Mouse (Mus musculus) stomach, embryonic 14.5 days (tissue): ENCODE measurements around the gene Cnp. TPM values are rescaled to one million over a fixed set of nuclear protein-coding genes. Genes with fewer than 3 reads are reported as not detected.

Source experiments
- ATAC-seq: fragments of 200-750 bp; cut with Nextera tagmentation; 2 replicates; pipeline ENCODE4 v1.8.0; 2017; ENCODE audit warnings: low read depth, moderate TSS enrichment; ENCODE audit not compliant: insufficient number of reproducible peaks, insufficient read depth, low FRiP score
- H3K27ac ChIP-seq: fragments of 300-500 bp; sonication (generic); 2 replicates; pipeline ENCODE4 v1.5.1; 2014; ENCODE audit warnings: mild to moderate bottlenecking, low read length, moderate library complexity, mixed read lengths
- H3K27me3 ChIP-seq: fragments of 300-500 bp; sonication (generic); 2 replicates; pipeline ENCODE4 v1.6.1; 2014; ENCODE audit warnings: low read length, control low read depth, mixed read lengths; ENCODE audit not compliant: control insufficient read depth, insufficient read depth
- H3K36me3 ChIP-seq: fragments of 300-500 bp; sonication (generic); 2 replicates; pipeline ENCODE4 v1.6.1; 2014; ENCODE audit warnings: mild to moderate bottlenecking, control low read depth, low read length, moderate library complexity, mixed read lengths; ENCODE audit not compliant: control insufficient read depth, insufficient read depth
- H3K4me1 ChIP-seq: fragments of 300-500 bp; sonication (generic); 2 replicates; pipeline ENCODE4 v1.6.1; 2014; ENCODE audit warnings: low read length, control low read depth, mixed read lengths; ENCODE audit not compliant: control insufficient read depth, insufficient read depth
- H3K4me2 ChIP-seq: fragments of 300-500 bp; sonication (generic); replicated peaks from 2 replicates; pipeline ENCODE4 v1.6.1; 2014; ENCODE audit warnings: low read depth, low read length, control low read depth
- H3K4me3 ChIP-seq: fragments of 300-500 bp; sonication (generic); 2 replicates; pipeline ENCODE4 v1.5.1; 2014; ENCODE audit warnings: low read depth, low read length, control low read depth
- H3K9ac ChIP-seq: fragments of 300-500 bp; sonication (generic); replicated peaks from 2 replicates; pipeline ENCODE4 v1.6.1; 2014; ENCODE audit warnings: low read depth, mild to moderate bottlenecking, control low read depth, low read length, moderate library complexity, mixed read lengths
- H3K9me3 ChIP-seq: fragments of 300-500 bp; sonication (generic); 2 replicates; pipeline ENCODE4 v1.6.1; 2016; ENCODE audit warnings: low read depth, low read length, control low read depth; ENCODE audit not compliant: control insufficient read depth
- WGBS: fragments of 180-500 bp; shearing (Covaris S2); extraction: QIAGEN DNeasy Blood & Tissue Kit; methylation state at CpG from one replicate; pipeline ENCODE4 v1.1.7; 2014; 5-methylcytosine and 5-hydroxymethylcytosine counted together
- polyA plus RNA-seq: library from polyadenylated mRNA; unstranded; fragments of >200 nt; fragmentation: Nextera tagmentation; extraction: Ambion mirVana; gene quantifications from 2 replicates; pipeline ENCODE4 v1.2.1, GENCODE M21; 2014

Cnp gene
- polyA plus RNA-seq, 1 experiment from 2014 or later = 35.9 TPM

- peaks cover 40% of the 10 kb centered on the region for H3K36me3 ChIP-seq
- no peak overlapping the region for H3K9ac ChIP-seq
These were observed 28.5 kb downstream of the Cnp start for GRCm38 (mm10) chr11:100603155-100603554.

GRCm38 (mm10) chr11:100603813-100604212 is 29.1 kb downstream of the Cnp start:
- Histone ChIP-seq H3K27me3 (no peaks in the 10 kb centered on the region), H3K9ac (no peak overlapping the region), H3K4me3 (no peak overlapping the region), H3K27ac (no peak overlapping the region), H3K36me3 (peaks cover 34% of the 10 kb centered on the region), H3K4me2 (no peak overlapping the region), H3K4me1 (peaks cover 3% of the 10 kb centered on the region; the same call in 1 of the 2 replicates), H3K9me3 (no peaks in the 10 kb centered on the region)
- ATAC-seq = no peak
- 81% methylated on average over 8 of the region's 8 CpGs for WGBS

More at GRCm38 (mm10) chr11:100603155-100603554, 28.5 kb downstream of the Cnp start:
- 89% methylated on average over 9 of the region's 9 CpGs for WGBS
- Histone ChIP-seq H3K27me3 (no peaks in the 10 kb centered on the region), H3K4me1 (peaks cover 3% of the 10 kb centered on the region; the same call in 1 of the 2 replicates), H3K4me3 (no peak overlapping the region), H3K9me3 (no peaks in the 10 kb centered on the region), H3K27ac (no peak overlapping the region), H3K4me2 (no peak overlapping the region)
- no peak for ATAC-seq

GRCm38 (mm10) chr11:100604321-100605005 is 29.8 kb downstream of the Cnp start:
- H3K36me3 ChIP-seq = peaks cover 27% of the 10 kb centered on the region
- H3K9me3 ChIP-seq = no peaks in the 10 kb centered on the region
- no peaks in the 10 kb centered on the region for H3K27me3 ChIP-seq
- H3K4me2 ChIP-seq = no peak overlapping the region
- H3K4me3 ChIP-seq = no peak overlapping the region
- H3K4me1 ChIP-seq = peaks cover 3% of the 10 kb centered on the region; the same call in 1 of the 2 replicates
- H3K27ac ChIP-seq = no peak overlapping the region
- 74% methylated on average over 4 of the region's 4 CpGs for WGBS
- no peak for ATAC-seq
- no peak overlapping the region for H3K9ac ChIP-seq

GRCm38 (mm10) chr11:100605451-100605850 is 30.7 kb downstream of the Cnp start:
- H3K4me2 ChIP-seq = no peak overlapping the region
- no peak overlapping the region for H3K9ac ChIP-seq
- no peak for ATAC-seq
- no peak overlapping the region for H3K4me3 ChIP-seq
- H3K27ac ChIP-seq = no peak overlapping the region
- H3K36me3 ChIP-seq = peaks cover 17% of the 10 kb centered on the region
- 89% methylated on average over 10 of the region's 10 CpGs for WGBS
- H3K4me1 ChIP-seq = peaks cover 3% of the 10 kb centered on the region; the same call in 1 of the 2 replicates
- H3K27me3 ChIP-seq = no peaks in the 10 kb centered on the region
- H3K9me3 ChIP-seq = no peaks in the 10 kb centered on the region

GRCm38 (mm10) chr11:100607121-100607520 is 32.4 kb downstream of the Cnp start:
- no peak overlapping the region for H3K9ac ChIP-seq
- no peaks in the 10 kb centered on the region for H3K9me3 ChIP-seq
- ATAC-seq = no peak
- H3K36me3 ChIP-seq = peaks cover 4% of the 10 kb centered on the region; the same call in 1 of the 2 replicates
- H3K4me1 ChIP-seq = peaks cover 3% of the 10 kb centered on the region; the same call in 1 of the 2 replicates
- H3K4me3 ChIP-seq = no peak overlapping the region
- no peaks in the 10 kb centered on the region for H3K27me3 ChIP-seq
- H3K4me2 ChIP-seq = no peak overlapping the region
- 86% methylated on average over 6 of the region's 6 CpGs for WGBS
- no peak overlapping the region for H3K27ac ChIP-seq

GRCm38 (mm10) chr11:100608796-100609195 is 34.1 kb downstream of the Cnp start:
- peaks cover 3% of the 10 kb centered on the region; the same call in 1 of the 2 replicates for H3K4me1 ChIP-seq
- no peaks in the 10 kb centered on the region; the same call in 1 of the 2 replicates for H3K36me3 ChIP-seq
- ATAC-seq = no peak
- H3K9me3 ChIP-seq = no peaks in the 10 kb centered on the region
- no peak overlapping the region for H3K27ac ChIP-seq
- H3K4me3 ChIP-seq = no peak overlapping the region
- H3K9ac ChIP-seq = no peak overlapping the region
- H3K27me3 ChIP-seq = no peaks in the 10 kb centered on the region
- H3K4me2 ChIP-seq = no peak overlapping the region
- 64% methylated on average over 4 of the region's 4 CpGs for WGBS

GRCm38 (mm10) chr11:100609355-100609996 is 34.8 kb downstream of the Cnp start:
- Histone ChIP-seq H3K4me1 (peaks cover under 1% of the 10 kb centered on the region; the same call in 1 of the 2 replicates), H3K9me3 (no peaks in the 10 kb centered on the region), H3K9ac (no peak overlapping the region), H3K27me3 (no peaks in the 10 kb centered on the region), H3K4me3 (no peak overlapping the region), H3K36me3 (no peaks in the 10 kb centered on the region; the same call in 1 of the 2 replicates), H3K27ac (no peak overlapping the region), H3K4me2 (no peak overlapping the region)
- no peak for ATAC-seq
- WGBS = 87% methylated on average over 5 of the region's 5 CpGs

GRCm38 (mm10) chr11:100609997-100610680 is 35.4 kb downstream of the Cnp start:
- Histone ChIP-seq H3K9me3 (no peaks in the 10 kb centered on the region), H3K4me1 (no peaks in the 10 kb centered on the region), H3K36me3 (no peaks in the 10 kb centered on the region; the same call in 1 of the 2 replicates), H3K9ac (no peak overlapping the region), H3K4me3 (no peak overlapping the region), H3K4me2 (no peak overlapping the region), H3K27me3 (no peaks in the 10 kb centered on the region), H3K27ac (no peak overlapping the region)
- ATAC-seq = no peak
- WGBS = 76% methylated on average over 9 of the region's 9 CpGs
